Mouse (Mus musculus): ENCODE data around the gene Fryl.

The Fryl gene

DNA sequence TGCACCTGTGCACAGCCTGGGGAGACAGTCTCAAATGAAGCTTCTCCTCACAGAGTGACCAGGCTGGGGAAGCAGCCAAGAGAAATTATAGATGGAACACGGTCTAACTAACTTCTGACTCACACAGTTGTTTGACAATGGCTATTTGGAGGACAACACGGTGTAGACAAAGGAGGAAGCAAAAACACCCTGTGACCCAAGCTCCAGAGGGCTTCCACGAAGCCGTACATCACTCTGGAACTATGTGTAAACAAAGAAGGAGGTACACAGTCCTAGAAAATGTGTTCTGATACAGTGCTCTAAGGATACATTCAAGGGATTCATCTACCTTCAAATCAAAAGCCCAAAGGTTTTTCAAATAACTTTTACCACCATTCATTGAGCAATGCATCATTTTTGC is 71.0 kb downstream of the Fryl start:
- in situ Hi-C loops (cut with MboI; ENCODE audit: low pct_unique_long_range_greater_than_20kb in 1 of 2, low sequenced_read_pairs in 2 of 2, unreplicated experiment in 1 of 2): no loop called here

DNA sequence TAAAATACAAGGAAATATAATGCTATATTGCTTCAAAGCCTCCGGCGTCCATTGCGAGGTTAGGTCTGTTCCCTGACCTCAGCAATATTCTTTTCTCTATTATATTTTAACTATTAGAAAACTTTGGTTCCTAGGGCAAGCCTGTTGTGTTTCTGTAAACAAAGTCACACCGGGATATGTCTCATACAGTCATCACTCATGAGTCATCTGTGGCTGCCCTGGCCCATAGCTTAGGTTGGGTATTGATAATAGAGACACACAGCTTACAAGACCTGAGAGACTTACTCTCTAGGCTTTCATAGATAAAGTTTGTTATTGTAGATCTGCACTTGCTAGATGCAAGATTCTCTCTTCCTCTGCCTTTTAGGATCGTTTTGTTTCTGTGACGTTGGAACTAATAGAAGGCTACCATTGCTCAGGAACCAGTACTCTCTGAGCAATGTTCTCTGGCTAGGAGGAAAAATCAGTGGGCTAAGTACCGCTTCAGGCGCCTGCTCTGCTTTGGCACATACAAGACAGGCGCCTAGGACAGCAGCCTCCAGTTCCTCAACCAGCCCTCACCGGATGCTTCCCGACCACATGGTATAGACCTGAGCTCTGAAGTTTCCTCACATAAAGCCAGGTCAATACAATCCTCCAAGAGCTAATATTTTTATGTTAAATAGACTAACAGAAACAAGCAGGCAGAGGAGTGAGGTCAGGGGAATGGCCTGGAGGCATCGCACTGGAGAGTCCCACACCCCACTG is 73.5 kb downstream of the Fryl start:
- in situ Hi-C loops (cut with MboI; ENCODE audit: low pct_unique_long_range_greater_than_20kb in 1 of 2, low sequenced_read_pairs in 2 of 2, unreplicated experiment in 1 of 2): no loop called here

DNA sequence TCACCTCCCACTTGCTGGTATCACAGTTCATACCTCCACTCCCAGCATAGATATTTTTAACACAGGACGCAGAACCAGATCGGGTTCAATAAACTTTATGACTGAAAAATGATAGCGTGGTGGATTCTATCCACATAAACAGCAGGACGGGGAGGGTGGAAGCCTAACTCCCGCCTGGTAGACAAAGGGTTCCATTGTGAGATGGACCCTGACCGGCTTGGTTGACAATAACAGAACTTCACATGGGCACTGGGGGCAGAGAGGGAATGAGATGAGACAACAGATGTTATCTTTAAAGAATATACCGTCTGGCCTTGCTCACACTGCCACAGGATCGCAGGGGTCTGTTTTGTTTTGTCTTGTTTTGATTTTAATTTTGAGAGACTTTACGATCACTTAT is 74.2 kb downstream of the Fryl start:
- in situ Hi-C loops (cut with MboI; ENCODE audit: low pct_unique_long_range_greater_than_20kb in 1 of 2, low sequenced_read_pairs in 2 of 2, unreplicated experiment in 1 of 2): no loop called here

DNA sequence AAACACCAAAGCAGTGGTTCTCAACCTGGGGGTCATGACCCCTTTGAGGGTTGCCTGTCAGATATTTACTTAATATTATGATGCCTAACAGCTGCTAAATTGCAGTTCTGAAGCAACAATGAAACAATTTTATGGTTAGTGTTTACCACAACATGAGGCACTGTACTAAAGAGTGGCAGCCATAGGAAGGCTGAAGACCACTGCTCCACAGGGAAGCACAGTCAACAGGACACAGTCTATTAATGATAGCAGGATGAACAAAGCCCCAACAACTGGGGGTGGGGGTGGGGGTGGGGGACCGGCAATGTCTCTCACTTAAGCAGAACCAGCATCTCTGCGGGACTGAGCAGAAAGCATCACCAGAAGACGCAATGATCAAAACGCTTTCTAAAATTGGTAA is 80.1 kb downstream of the Fryl start:
- in situ Hi-C loops (cut with MboI; ENCODE audit: low pct_unique_long_range_greater_than_20kb in 1 of 2, low sequenced_read_pairs in 2 of 2, unreplicated experiment in 1 of 2): no loop called here

DNA sequence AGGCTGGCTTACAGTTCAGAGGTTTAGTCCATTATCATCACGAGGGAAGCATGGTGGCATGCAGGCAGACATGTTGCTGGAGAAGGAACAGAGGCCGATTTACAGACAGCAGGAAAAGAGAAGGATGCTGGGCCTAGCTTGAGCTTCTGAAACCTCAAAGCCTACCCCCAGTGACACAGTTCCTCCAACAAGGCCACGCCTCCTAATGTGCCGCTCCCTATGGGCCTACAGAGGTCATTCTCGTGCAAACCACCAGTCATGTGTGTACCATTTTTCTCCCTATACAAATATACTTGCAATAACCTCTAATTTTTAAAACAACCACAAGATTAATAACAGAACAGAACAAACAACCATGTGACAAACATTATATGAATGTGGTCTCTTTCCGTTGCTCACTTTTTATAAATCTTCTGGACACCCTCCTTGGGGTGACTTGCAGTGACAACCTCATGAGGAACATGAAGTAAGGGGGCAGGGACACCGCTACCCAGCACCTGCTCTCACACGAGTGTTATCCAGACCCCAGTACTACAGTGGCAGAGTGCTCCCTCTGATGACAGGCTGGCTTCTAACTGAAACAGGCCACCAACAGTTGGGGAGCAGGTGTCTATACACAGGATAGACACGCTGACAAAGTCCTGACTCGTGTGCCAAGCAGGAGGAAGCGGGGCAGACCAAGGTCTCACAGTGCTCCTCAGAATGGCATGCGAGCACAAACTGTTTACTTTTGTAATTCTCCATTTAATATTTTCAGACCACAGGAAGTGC is 80.9 kb downstream of the Fryl start:
- in situ Hi-C loops (cut with MboI; ENCODE audit: low pct_unique_long_range_greater_than_20kb in 1 of 2, low sequenced_read_pairs in 2 of 2, unreplicated experiment in 1 of 2): no loop called here

DNA sequence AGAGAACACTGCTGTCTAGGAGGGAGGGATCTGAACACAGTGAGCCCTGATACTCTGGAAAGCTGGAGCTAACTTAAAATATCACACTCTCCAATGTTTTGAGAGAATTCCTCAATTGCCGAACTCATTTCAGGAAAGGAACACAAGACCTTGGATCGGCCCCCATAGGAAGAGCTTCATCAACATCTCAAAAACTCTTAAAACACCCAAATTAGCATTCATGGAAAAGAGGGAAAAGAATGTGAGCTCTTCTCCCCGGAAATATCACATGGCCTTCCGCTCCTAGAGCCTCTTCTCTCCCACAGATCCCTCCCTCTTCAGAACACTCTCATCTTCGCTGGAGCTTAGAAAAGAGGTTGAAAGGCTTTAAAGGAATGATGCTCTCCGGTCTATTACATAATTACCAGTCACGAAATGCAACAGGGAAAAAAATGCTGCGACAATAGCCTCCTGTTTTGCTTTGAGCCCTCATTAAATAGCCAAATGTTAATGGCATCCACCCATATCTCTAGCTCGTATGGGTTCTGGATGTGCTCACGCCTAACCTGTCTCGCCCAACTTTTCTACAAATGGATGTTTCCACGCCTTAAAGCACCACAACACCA is 84.4 kb downstream of the Fryl start:
- in situ Hi-C loops (cut with MboI; ENCODE audit: low pct_unique_long_range_greater_than_20kb in 1 of 2, low sequenced_read_pairs in 2 of 2, unreplicated experiment in 1 of 2): no loop called here

DNA sequence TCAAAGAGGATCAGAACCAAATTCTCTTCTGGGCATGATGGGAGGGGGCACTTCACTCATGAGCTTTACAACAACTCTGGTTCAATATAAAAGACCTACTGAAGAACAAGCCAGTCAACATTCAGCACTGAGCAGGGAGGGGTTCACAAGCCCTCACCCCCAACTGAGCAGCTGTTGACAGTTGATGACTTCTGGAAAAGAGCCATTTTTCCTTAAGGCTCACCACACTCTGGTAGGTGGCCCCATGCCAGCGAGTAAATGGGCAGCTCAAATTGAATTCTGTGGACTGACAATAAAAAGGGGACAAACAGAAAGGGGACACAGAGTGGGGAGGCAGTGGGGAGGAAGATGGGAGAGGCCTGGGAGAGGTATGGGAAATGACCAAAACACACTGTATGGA is 85.2 kb downstream of the Fryl start:
- in situ Hi-C loops (cut with MboI; ENCODE audit: low pct_unique_long_range_greater_than_20kb in 1 of 2, low sequenced_read_pairs in 2 of 2, unreplicated experiment in 1 of 2): no loop called here

DNA sequence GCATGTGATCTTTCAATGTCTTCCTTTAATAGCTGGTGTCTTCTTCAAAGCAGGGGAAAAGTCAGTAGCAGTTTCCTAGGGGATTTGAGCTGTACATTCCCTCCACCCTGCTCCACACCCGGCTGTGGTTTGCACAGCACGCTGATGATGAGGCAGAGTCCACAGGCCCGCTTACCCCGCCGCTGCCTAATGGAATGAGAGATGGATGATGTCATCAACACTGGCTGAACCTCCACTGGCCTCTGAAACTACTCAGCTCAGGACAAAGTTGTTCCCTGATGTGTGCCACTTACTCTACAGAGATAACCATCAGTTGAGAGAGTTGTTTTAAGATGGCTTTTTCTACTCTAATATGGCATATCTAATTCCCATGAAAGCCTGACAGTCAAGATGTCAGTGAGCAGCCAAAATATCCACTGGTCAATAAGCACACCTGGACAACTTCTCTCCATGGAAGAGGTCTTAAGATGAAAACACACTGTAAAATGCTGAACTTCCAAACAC is 87.6 kb downstream of the Fryl start:
- in situ Hi-C loops (cut with MboI; ENCODE audit: low pct_unique_long_range_greater_than_20kb in 1 of 2, low sequenced_read_pairs in 2 of 2, unreplicated experiment in 1 of 2): no loop called here

DNA sequence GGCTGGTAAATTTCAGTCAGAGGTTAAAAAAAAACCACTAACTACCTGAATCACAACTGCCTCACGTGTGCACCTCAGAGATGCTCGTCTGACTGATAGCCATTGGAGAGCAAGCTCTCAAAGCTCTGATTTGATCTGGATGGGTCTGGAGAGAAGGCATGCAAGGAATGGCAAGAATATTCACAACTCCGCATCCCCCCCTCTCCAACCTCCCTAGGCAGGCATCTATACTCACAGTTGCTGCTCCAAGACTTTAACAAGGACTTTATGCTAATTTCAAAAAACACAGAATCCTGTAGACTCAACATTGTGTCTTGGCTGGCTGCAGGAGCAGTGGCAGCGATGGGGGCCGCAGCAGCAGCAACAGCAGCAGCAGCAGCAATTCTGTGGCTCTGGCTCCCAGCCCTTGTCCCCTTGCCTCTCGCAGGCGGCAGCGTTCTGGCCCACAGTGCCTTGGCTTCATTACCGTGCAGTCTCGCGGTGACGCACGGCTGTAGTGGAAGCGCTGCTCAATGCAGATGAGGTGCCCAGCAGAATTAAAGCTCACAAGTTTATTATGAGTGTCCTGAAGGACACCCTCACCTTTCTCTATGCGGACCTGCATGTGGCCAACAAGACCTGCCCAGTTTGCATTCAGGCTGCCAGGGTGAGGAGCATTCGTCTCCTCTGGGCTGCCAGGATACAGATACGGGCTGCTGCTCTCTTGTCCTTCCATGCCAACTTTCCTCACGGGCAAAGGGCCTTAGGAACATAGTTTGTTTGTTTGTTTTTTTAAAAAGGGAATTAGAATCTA is 88.2 kb downstream of the Fryl start:
- in situ Hi-C loops (cut with MboI; ENCODE audit: low pct_unique_long_range_greater_than_20kb in 1 of 2, low sequenced_read_pairs in 2 of 2, unreplicated experiment in 1 of 2): no loop called here

DNA sequence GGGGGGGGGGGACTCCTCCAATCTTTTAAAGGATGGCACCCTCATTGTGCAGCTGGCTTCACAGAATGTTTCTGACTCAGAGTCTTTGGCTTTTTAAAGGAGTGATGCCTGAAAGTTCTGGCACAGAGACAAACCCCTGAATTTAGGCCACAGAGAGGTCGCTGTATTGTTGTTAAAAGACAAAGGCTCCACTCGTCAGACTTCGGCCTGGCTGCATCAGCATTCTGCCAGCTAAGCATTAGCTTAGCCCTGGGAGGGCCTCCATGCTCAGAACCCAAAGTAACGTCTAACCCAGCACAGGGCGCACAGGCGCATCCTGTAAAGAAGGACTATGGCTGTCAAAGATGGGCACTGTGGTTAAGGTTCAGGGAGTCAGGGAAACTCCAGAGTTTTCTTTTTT is 92.4 kb downstream of the Fryl start:
- in situ Hi-C loops (cut with MboI; ENCODE audit: low pct_unique_long_range_greater_than_20kb in 1 of 2, low sequenced_read_pairs in 2 of 2, unreplicated experiment in 1 of 2): no loop called here

DNA sequence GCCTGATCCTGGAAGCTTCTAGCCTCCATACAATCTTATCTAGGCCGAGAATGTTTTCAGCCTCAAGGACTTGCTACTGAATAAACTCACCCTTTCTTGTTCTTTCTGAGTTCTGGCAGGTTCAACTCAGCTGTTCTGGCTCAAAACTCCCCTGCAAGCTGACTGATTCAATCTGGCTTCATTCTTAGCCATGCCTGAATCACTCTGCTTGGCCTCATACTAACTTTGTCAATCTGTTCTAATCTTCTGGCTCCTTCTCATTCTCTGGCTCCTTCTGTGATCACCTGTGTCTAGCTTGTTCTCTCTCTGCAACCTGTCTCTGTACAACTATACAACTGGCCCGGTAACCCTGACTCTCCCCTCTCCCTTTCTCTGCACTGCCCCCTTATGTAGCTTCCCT is 93.9 kb downstream of the Fryl start:
- in situ Hi-C loops (cut with MboI; ENCODE audit: low pct_unique_long_range_greater_than_20kb in 1 of 2, low sequenced_read_pairs in 2 of 2, unreplicated experiment in 1 of 2): no loop called here

DNA sequence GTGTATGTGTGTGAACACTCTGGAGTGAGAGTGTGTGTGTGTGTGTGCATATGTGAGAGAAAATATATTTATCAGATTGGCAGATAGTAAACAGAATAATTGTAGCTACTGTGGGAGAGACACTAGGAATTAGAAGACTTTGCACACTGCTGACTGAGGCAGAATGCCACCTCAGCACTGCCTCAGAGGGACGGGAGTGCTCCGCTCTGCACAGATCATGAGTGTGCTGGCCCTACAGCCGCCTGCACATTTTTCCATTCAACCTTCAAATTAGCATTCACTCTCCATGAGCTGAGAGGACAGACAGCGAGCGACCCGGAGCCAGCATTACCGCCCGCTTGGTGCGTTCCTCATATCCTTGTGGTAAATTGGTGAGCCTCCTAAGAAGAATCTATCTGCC is 96.0 kb downstream of the Fryl start:
- in situ Hi-C loops (cut with MboI; ENCODE audit: low pct_unique_long_range_greater_than_20kb in 1 of 2, low sequenced_read_pairs in 2 of 2, unreplicated experiment in 1 of 2): no loop called here

DNA sequence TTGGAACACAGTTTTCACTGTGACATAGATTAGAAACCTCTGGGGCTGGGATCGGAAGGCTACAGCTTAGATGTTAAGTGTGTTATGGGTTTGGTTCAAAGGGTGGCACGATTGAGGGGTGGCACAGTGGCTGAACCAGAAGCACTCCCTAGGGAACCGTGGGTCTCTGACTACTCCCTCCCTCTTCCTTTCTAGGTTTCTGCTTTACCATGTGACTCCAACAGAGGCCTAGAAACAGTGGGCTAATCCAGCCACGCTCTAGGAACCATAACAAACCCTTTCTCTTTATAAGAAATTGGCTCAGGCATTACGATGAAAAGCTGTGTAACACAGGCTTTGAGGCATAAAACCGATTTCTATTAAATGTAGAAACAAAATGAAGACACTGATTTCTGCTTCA is 98.9 kb downstream of the Fryl start:
- in situ Hi-C loops (cut with MboI; ENCODE audit: low pct_unique_long_range_greater_than_20kb in 1 of 2, low sequenced_read_pairs in 2 of 2, unreplicated experiment in 1 of 2): no loop called here

DNA sequence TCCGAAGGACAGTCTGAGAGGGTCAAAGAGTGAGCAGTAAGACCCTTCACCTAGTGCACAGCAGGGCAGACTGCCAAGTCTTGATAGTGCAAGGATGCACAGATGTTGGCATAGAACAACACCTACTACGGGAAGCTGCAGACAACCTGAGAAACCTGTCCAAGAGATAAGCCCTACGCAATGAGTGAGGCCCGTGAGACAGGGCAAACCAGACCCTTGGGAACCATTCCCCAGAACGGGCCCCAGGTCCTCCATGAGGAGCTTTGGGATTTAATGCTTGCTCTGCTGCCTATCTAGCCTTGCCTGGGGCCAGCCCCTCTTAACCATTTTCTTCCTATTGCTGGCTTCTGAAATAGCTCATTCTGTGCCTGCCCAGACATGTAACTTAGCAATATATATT is 99.4 kb downstream of the Fryl start:
- in situ Hi-C loops (cut with MboI; ENCODE audit: low pct_unique_long_range_greater_than_20kb in 1 of 2, low sequenced_read_pairs in 2 of 2, unreplicated experiment in 1 of 2): no loop called here

DNA sequence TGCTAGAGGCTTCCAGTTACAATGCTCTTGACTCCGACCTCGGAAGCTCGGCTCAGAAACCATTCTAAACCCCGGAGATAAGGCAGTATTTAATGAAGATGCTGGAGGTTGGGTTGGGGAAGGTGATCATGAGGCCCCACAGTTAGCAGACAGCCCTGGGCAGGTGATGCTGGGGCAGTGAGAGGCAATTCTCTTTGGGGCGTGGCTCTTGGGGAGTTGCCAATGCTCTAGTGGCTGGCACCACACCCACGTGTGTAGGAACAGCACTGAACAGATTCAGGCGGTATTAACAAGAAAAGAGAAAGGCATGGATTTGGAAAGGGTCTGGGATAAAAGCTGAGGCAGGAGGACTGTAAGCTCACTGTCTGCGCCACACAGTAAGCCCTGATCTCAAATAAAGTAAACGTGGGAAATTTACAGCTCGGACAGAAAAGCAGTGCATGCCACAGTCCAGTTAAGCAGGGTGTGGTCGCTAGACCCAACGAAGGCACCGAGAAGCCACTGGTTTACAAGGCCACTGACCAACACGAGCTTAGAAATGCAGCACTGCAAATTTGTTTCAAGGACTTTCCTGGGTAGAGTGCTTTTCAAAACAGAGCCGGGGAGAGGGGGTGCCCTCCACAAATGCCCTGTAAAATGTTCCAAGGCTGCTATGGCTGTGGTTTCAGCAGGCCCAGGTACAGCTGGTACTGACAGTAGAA is 100.0 kb downstream of the Fryl start:
- in situ Hi-C loops (cut with MboI; ENCODE audit: low pct_unique_long_range_greater_than_20kb in 1 of 2, low sequenced_read_pairs in 2 of 2, unreplicated experiment in 1 of 2): no loop called here

DNA sequence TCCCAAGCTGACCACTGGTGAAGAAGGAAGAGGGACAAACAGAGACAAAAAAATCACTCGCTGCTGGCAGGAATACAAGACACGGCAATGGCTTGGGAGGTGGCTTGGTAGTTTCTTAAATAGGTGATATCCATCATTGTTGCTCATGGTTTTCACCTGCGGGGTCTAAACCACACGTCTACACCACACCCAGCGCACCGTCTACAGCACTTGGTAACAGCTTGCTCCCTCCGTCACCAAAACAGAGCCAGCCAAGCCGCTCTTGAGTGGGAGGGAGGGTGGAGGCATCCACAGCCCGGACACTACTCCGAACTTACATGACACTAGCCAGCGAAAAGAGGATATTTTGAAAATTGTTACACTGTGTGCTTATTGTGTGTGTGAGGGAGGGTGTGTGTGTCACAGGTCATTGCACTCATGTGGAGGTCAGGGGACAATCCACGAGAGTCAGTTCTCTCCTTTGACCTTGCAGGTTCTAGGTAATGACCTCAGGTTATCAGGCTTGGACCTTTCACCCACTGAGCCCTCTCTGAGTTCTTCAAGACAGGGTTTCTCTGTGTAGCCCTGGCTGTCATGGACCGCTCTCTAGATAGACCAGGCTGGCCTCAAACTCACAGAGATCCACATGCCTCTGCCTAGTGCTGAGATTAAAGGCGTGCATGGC is 102.5 kb downstream of the Fryl start:
- in situ Hi-C loops (cut with MboI; ENCODE audit: low pct_unique_long_range_greater_than_20kb in 1 of 2, low sequenced_read_pairs in 2 of 2, unreplicated experiment in 1 of 2): no loop called here

DNA sequence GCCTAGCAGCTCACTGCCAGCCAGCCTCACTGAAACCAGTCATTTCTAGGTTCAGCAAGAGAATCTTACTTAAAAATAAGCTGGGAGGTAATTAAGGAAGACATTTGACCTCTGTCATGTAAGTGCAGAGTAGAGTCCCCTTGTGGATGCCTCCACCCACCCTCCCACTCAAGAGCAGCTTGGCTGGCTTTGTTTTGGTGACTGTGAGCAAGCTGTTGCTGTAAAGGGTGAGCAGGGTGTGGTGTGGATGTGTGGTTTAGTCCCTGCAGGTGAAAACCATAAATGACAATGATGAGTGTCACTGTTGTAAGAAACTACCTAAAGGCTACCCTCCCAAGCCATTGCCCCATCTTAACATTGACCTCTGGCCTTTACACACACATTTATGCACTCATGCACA is 104.2 kb downstream of the Fryl start:
- in situ Hi-C loops (cut with MboI; ENCODE audit: low pct_unique_long_range_greater_than_20kb in 1 of 2, low sequenced_read_pairs in 2 of 2, unreplicated experiment in 1 of 2): no loop called here

DNA sequence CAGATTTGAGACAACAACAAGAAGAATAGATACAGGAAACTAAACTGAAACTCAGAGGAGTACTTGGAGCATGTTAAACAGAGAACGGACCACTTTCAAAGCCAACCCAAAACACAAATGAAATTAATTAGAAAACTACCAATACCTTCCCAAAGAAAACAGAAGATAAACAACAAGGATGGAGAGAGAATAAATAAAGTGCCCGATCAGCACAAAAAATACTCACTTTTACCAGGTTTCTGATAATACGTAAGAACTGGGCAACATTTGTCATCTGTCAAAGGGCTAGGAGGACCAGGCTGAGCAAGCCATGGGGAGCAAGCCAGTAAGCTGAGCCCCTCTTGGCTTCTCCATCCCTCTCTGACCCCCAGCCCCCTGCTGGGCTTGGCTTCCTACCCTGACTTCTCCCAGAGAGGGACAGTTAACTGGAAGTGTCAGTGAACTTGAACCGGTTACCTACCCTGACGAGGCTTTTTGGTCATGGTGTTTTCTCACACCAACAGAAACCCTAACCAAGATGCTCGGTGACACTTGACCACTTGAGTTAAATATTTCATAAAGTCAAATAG is 105.5 kb downstream of the Fryl start:
- in situ Hi-C loops (cut with MboI; ENCODE audit: low pct_unique_long_range_greater_than_20kb in 1 of 2, low sequenced_read_pairs in 2 of 2, unreplicated experiment in 1 of 2): no loop called here

Measured in mouse embryonic stem cell (cell line).